Mouse (Mus musculus) right cerebral cortex, postnatal 10 days (tissue): ENCODE measurements around the gene Gpr171.
"Not testable (repeated sequence)": the region's sequence is repeated elsewhere in the genome, so short reads cannot be mapped to it uniquely, and the experiment has no call there.

Source experiments
- DNase-seq, 2 experiments: peaks; one replicate each; pipeline ENCODE4 v3.0.0; 2021; ENCODE audit warnings: low spot score in 2 of 2

The Gpr171 gene

GRCm38 (mm10) chr3:59101218-59101986 is at the start of gene Gpr171:
Gpr171 (minus strand) TSS chr3:59101821.
- no peak for DNase-seq

GRCm38 (mm10) chr3:59150624-59151023 is 49.0 kb upstream of the Gpr171 start:
- no peak for DNase-seq

- no peak for DNase-seq
Measured at GRCm38 (mm10) chr3:59149646-59150045, 48.0 kb upstream of the Gpr171 start.

GRCm38 (mm10) chr3:59145194-59145593 is 43.6 kb upstream of the Gpr171 start:
- DNase-seq: no peak

GRCm38 (mm10) chr3:59141507-59142305 is 40.1 kb upstream of the Gpr171 start:
- DNase-seq: no peak

GRCm38 (mm10) chr3:59140941-59141340 is 39.3 kb upstream of the Gpr171 start:
- DNase-seq: not testable (repeated sequence)

GRCm38 (mm10) chr3:59140115-59140514 is 38.5 kb upstream of the Gpr171 start:
- no peak for DNase-seq

- no peak for DNase-seq
Measured at GRCm38 (mm10) chr3:59139651-59140051, 38.0 kb upstream of the Gpr171 start.

- DNase-seq: no peak
Measured at GRCm38 (mm10) chr3:59138946-59139468, 37.4 kb upstream of the Gpr171 start.

- peak; percentile 37 to 72 for DNase-seq
Measured at GRCm38 (mm10) chr3:59135911-59136653, 34.5 kb upstream of the Gpr171 start.

GRCm38 (mm10) chr3:59133189-59133588 is 31.6 kb upstream of the Gpr171 start:
- no peak for DNase-seq

- DNase-seq: no peak
Measured at GRCm38 (mm10) chr3:59131966-59132365, 30.3 kb upstream of the Gpr171 start.

- no peak for DNase-seq
Measured at GRCm38 (mm10) chr3:59131081-59131480, 29.5 kb upstream of the Gpr171 start.

GRCm38 (mm10) chr3:59130431-59130830 is 28.8 kb upstream of the Gpr171 start:
- DNase-seq: no peak

GRCm38 (mm10) chr3:59129547-59129946 is 27.9 kb upstream of the Gpr171 start:
- no peak for DNase-seq

GRCm38 (mm10) chr3:59128681-59129080 is 27.1 kb upstream of the Gpr171 start:
- no peak for DNase-seq

GRCm38 (mm10) chr3:59125783-59126555 is 24.3 kb upstream of the Gpr171 start:
- DNase-seq: no peak

GRCm38 (mm10) chr3:59125022-59125421 is 23.4 kb upstream of the Gpr171 start:
- DNase-seq: no peak

GRCm38 (mm10) chr3:59121780-59122449 is 20.3 kb upstream of the Gpr171 start:
- DNase-seq: no peak

- no peak for DNase-seq
Measured at GRCm38 (mm10) chr3:59121067-59121730, 19.6 kb upstream of the Gpr171 start.
